Comparison of ENCODE assay signal across 24 mouse cellular contexts in the genomic region with DNA sequence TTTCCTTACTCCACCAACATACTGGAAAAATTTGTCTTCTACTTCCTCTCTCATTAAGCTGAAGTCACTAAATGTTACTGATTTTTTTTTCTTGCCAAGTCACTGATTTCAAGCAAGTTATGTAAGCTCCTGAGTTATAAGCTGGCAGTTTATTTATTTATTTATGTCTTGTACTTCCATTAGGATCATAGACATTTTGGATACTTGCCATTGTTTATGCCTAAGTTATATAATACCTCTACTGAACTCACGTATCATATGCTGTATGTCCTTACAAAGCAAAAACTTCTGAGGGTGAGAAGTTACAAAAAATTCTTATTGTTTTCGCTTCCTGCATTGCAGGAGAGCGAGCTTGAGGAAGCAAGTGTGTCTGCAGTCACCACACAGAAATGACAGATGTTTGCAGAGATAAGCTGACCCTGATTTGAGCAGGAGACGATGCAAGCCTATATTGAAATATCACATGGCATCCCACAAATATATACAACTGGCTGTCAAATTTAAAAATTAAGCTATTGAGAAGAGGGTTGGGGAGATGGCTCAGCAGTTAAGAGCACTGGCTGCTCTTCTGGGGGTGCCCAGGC.
DNase-seq lines count a peak whose midpoint lies in the region; ATAC-seq lines count a peak whose summit lies in the region.
"Had no signal": no experiment of that assay in that cellular context is flagged by ENCODE, and none has a peak within 500 bp of the region (broad histone marks: within the 10 kb centered on the region; RNA-seq: fewer than 3 reads in every experiment).

No protein-coding gene starts in this region.

- no peak for DNase-seq in heart, embryonic 10.5 days (ENCODE audit: low spot score)
- DNase-seq in lung, adult 18-20 months = no peak
- DNase-seq in cerebellum, adult 8-10 months = no peak
- DNase-seq: adrenal gland, adult 8-10 months; adrenal gland, postnatal 25 days; cerebellum, adult 11-12 months; cerebellum, adult 9-10 months; cerebellum, postnatal 14 days; forebrain, postnatal 0 days; gastrocnemius, postnatal 25 days; heart, adult 2 months; heart, postnatal 10 days; heart, postnatal 36 days had no signal

- H3K4me2 ChIP-seq in heart, embryonic 16.5 days (ENCODE audit: low read depth, low read length) = no peak overlapping the region
- no peak overlapping the region for H3K4me2 ChIP-seq in lung, embryonic 15.5 days
- H3K4me2 ChIP-seq: embryonic facial prominence, embryonic 12.5 days; embryonic facial prominence, embryonic 15.5 days; heart, embryonic 11.5 days; hindbrain, embryonic 14.5 days had no signal

- H3K27ac ChIP-seq in heart, embryonic 16.5 days (ENCODE audit: low read length) = no peak overlapping the region
- H3K27ac ChIP-seq in heart, embryonic 10.5 days = no peak overlapping the region
- H3K27ac ChIP-seq in lung, embryonic 15.5 days = no peak overlapping the region
- H3K27ac ChIP-seq: embryonic facial prominence, embryonic 12.5 days; embryonic facial prominence, embryonic 15.5 days; heart, adult 2 months; hindbrain, embryonic 14.5 days; hindbrain, postnatal 0 days had no signal

- no peak overlapping the region for H3K9ac ChIP-seq in heart, embryonic 16.5 days (ENCODE audit: low read length)
- H3K9ac ChIP-seq in lung, embryonic 15.5 days = no peak overlapping the region
- H3K9ac ChIP-seq: embryonic facial prominence, embryonic 12.5 days; embryonic facial prominence, embryonic 15.5 days; forebrain, postnatal 0 days; hindbrain, embryonic 14.5 days had no signal

- no peak overlapping the region for H3K4me3 ChIP-seq in heart, embryonic 16.5 days (ENCODE audit: low read length)
- H3K4me3 ChIP-seq in heart, embryonic 10.5 days = no peak overlapping the region
- no peak overlapping the region for H3K4me3 ChIP-seq in lung, embryonic 15.5 days
- H3K4me3 ChIP-seq: embryonic facial prominence, embryonic 12.5 days; embryonic facial prominence, embryonic 15.5 days; heart, adult 2 months had no signal

- H3K36me3 ChIP-seq in heart, embryonic 16.5 days (ENCODE audit: control insufficient read depth, insufficient read depth) = no peaks in the 10 kb centered on the region
- H3K36me3 ChIP-seq in heart, embryonic 10.5 days = no peaks in the 10 kb centered on the region
- H3K36me3 ChIP-seq in lung, embryonic 15.5 days = no peaks in the 10 kb centered on the region
- H3K36me3 ChIP-seq: embryonic facial prominence, embryonic 12.5 days; embryonic facial prominence, embryonic 15.5 days had no signal

- WGBS in heart, embryonic 16.5 days = 64% methylated on average over 4 of the region's 4 CpGs
- 83% methylated on average over 4 of the region's 4 CpGs for WGBS in heart, embryonic 10.5 days
- 45% methylated on average over 4 of the region's 4 CpGs for WGBS in lung, embryonic 15.5 days

- H3K27me3 ChIP-seq in heart, embryonic 16.5 days (ENCODE audit: control insufficient read depth, insufficient read depth, low read length) = peaks cover 81% of the 10 kb centered on the region
- H3K27me3 ChIP-seq in heart, embryonic 10.5 days (ENCODE audit: insufficient read depth, poor library complexity, severe bottlenecking) = peaks cover 95% of the 10 kb centered on the region
- H3K27me3 ChIP-seq in lung, embryonic 15.5 days = no peaks in the 10 kb centered on the region
- H3K27me3 ChIP-seq: embryonic facial prominence, embryonic 12.5 days; embryonic facial prominence, embryonic 15.5 days had no signal

- H3K9me3 ChIP-seq in heart, embryonic 16.5 days (replicated peaks; ENCODE audit: control insufficient read depth, low read length) = peaks cover 19% of the 10 kb centered on the region
- 0 out of 2 replicates have a peak, but pooled peaks cover 10% of the 10 kb centered on the region for H3K9me3 ChIP-seq in heart, embryonic 10.5 days
- H3K9me3 ChIP-seq in lung, embryonic 15.5 days = peaks cover 3% of the 10 kb centered on the region; the same call in 1 of the 2 replicates
- H3K9me3 ChIP-seq: embryonic facial prominence, embryonic 12.5 days; embryonic facial prominence, embryonic 15.5 days had no signal

- 0 out of 2 replicates have a peak, but pooled peaks cover 2% of the 10 kb centered on the region for H3K4me1 ChIP-seq in heart, embryonic 16.5 days (ENCODE audit: control insufficient read depth, insufficient read depth, low read length)
- H3K4me1 ChIP-seq in heart, embryonic 10.5 days = peaks cover 2% of the 10 kb centered on the region
- 0 out of 2 replicates have a peak, but pooled peaks cover 6% of the 10 kb centered on the region for H3K4me1 ChIP-seq in lung, embryonic 15.5 days

- 0 out of 2 replicates have a peak, but pooled peaks have one; percentile 32 for ATAC-seq in heart, embryonic 16.5 days (replicated peaks; ENCODE audit: extremely low read depth, insufficient read depth, low FRiP score)
- peak; percentile 39; the same call in 1 of the 2 replicates for ATAC-seq in lung, embryonic 15.5 days (ENCODE audit: borderline replicate concordance, extremely low read depth, low FRiP score, low TSS enrichment)
- peak; percentile 62 to 92 for ATAC-seq in hematopoietic stem cell, adult 5-6 weeks (replicated peaks in 1 of 2; ENCODE audit: insufficient read depth in 1 of 2, low FRiP score in 2 of 2, low TSS enrichment in 1 of 2, low read depth in 1 of 2, poor library complexity in 2 of 2, severe bottlenecking in 2 of 2)
- ATAC-seq: activated CD4-positive, CD25-positive, alpha-beta regulatory T cell, adult 4 months; forebrain, embryonic 14.5 days; forebrain, postnatal 0 days; hindbrain, postnatal 0 days; inflammation-experienced regulatory T-cells, adult 6 months had no signal
